Mouse (Mus musculus) hematopoietic multipotent progenitor cell, adult 10-12 weeks (in vitro differentiated cells): ENCODE results near the gene Clec11a. TPM values are rescaled to one million over a fixed set of nuclear protein-coding genes. Genes with fewer than 3 reads are reported as not detected.

Source experiments
- polyA plus RNA-seq: library from polyadenylated mRNA; stranded (reverse); fragments of >175 nt; gene quantifications from 2 replicates; pipeline ENCODE4 v1.2.3, GENCODE M21; 2012; ENCODE audit warnings: low replicate concordance

The Clec11a gene
- polyA plus RNA-seq, result 1.6 and 1.7 TPM in 2 replicates

DNA sequence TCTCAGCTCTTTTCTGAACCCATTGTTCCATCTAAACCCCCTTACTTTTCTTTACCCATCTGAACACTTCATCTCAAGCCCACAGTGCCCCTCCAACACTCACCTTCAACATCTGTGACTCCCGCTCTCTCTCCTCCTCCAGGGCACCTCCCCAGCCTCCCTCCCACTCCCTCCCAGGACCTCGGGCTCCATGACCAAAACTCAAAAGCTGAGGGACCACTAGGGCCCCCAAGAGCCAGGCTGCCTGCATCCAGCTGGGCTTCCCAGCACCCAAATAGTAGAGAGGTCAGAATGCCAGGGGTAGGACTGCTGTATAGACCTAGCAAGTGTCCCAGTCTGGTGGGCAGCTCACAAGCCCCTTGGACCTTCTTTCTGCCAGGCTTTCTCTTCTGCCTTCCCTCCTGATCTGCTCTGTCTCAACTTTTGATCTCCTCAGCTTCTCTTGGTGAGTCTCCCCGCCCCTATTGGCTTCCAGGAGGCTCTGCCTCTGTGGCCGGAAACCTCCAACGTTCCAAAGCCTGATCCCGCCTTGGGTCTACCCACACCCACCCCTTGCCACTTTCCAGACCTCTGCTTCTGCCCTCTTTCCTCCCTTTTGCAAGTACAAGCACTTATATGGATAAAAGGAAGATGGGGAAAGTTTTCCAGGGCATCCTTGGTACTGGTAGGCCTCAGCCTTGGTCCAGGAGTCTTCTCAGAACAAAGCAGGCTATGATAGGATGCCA is at the start of gene Clec11a:
Clec11a (minus strand) TSS at position 387 of the 725 bp plus-strand sequence.

DNA sequence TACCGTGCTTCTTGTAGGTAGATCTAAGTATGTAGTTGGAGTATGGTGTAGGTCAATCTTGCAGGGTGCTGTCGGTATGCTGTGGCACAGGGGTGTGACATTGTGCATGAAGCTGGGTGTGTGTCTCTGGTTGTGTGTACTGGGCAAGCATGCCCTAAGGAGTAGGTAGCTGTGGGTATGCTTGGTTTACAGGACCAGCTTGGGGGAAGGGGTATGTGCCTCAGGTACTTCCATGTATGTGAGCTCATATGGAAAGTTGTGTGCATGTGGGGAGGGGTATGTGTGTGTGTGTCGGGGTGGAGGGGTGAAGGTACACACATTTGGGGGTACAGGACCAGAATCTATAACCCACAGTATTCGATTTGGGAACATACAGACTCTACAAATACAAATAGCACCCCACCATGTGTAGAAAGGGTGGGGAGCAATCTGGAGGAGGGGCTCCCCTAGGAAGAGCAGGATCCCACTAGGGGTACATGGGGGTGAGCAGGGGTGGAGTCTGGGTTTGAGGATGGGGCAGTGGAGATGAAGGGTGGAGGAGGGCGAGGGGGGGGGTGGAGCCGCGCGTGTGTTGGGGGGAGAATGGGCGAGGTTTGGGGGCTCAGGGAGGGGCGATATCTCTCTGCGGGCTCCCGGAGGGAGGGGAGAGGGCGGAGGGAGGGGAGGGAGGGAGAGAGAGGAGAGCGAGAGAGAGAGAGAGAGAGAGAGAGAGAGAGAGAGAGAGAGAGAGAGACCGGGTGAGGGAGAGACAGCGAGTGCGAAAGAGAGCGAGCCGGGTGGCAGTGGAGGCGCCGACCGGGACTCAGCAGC is 3.0 kb upstream of the Clec11a start, which contains the start of gene Shank1:
Shank1 (plus strand) TSS at position 779 of the 810 bp plus-strand sequence.

DNA sequence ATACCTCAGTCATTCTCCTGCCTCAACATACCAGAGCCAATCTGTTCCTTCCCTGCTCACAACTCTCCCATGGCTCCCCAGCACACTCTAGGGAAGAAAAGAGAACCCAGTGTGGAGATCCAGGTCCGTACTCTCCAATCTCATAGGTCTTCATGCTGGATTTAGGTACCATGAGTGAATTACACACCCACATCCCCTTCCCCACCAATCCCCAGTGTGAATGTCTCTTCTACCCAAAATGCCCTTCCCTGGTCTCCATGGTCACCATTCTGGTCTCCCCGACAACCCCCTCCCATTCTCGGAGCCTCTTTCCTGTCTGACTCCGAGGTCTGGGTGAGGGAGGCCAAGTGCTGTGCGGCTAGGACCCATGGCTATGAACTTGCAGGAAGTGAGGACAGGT is 45.6 kb downstream of the Clec11a start, which contains the start of gene Gm15517:
Gm15517 (plus strand) TSS at position 301 of the 400 bp plus-strand sequence.

DNA sequence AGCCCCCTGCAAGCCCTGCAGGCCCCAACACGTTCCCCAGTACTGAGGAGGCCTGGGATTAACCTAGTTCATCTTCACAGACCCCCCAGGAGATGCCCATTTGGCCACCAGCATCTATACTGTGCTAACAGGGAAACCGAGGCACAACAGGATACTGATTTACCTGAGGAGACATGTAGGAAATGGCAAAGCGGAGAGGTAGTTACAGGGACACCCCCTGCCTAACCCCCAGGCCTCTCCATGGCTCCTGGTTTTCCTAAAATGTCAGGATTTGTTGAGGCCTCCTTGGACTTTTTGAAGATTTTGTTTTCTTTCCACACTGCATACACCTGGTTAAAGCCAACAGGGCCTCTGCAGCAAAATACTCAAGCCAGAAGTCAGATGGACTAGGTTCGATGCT is 49.4 kb downstream of the Clec11a start, which contains the start of gene Acp4:
Acp4 (minus strand) TSS at position 101 of the 400 bp plus-strand sequence.

Other genes with a start within 250 kb of the Clec11a start
- gene Klk1b21, start 204.6 kb downstream of the Clec11a start, polyA plus RNA-seq, result not detected in 2 replicates
- gene Klk1b22, start 194.2 kb downstream of the Clec11a start, polyA plus RNA-seq, result not detected in 2 replicates
- gene Klk1b16, start 170.1 kb downstream of the Clec11a start, polyA plus RNA-seq, result not detected in 2 replicates
- not detected in 2 replicates for gene Klk1b24, start 118.7 kb downstream of the Clec11a start, polyA plus RNA-seq
- not detected in 2 replicates for gene Klk1b3, start 108.7 kb downstream of the Clec11a start, polyA plus RNA-seq
- not detected in 2 replicates for gene Klk1b4, start 99.5 kb downstream of the Clec11a start, polyA plus RNA-seq
- gene Klk1b5, start 91.0 kb downstream of the Clec11a start, polyA plus RNA-seq, result not detected in 2 replicates
- gene Klk1, start 81.5 kb downstream of the Clec11a start, polyA plus RNA-seq, result 16.7 and 28.0 TPM in 2 replicates
- not detected in 2 replicates for gene Gm36864, start 70.7 kb downstream of the Clec11a start, polyA plus RNA-seq
- gene 1700028J19Rik, start 60.2 kb downstream of the Clec11a start, polyA plus RNA-seq, result 0.10 TPM in 1 of 2 replicates, not detected in the other
- gene 2410002F23Rik, start 60.2 kb downstream of the Clec11a start, polyA plus RNA-seq, result 155 and 164 TPM in 2 replicates
- gene Acp4, start 49.5 kb downstream of the Clec11a start, polyA plus RNA-seq, result not detected in 2 replicates
- not detected in 2 replicates for gene Gm15517, start 45.5 kb downstream of the Clec11a start, polyA plus RNA-seq
- 36.0 and 52.3 TPM in 2 replicates for gene Shank1, start 3.4 kb upstream of the Clec11a start, polyA plus RNA-seq
- 0.90 and 1.6 TPM in 2 replicates for gene Syt3, start 77.2 kb upstream of the Clec11a start, polyA plus RNA-seq
- 0.36 and 0.40 TPM in 2 replicates for gene 1700008O03Rik, start 78.9 kb upstream of the Clec11a start, polyA plus RNA-seq
- gene Lrrc4b, start 122.1 kb upstream of the Clec11a start, polyA plus RNA-seq, result not detected in 2 replicates
- not detected in 2 replicates for gene Aspdh, start 158.5 kb upstream of the Clec11a start, polyA plus RNA-seq
- gene Josd2, start 161.1 kb upstream of the Clec11a start, polyA plus RNA-seq, result 245 and 532 TPM in 2 replicates
- 279 and 432 TPM in 2 replicates for gene Emc10, start 189.6 kb upstream of the Clec11a start, polyA plus RNA-seq
- gene Fam71e1, start 189.7 kb upstream of the Clec11a start, polyA plus RNA-seq, result 18.2 and 39.1 TPM in 2 replicates
- 0.61 and 1.4 TPM in 2 replicates for gene Mybpc2, start 217.8 kb upstream of the Clec11a start, polyA plus RNA-seq
- gene Spib, start 225.2 kb upstream of the Clec11a start, polyA plus RNA-seq, result 694 and 1,266 TPM in 2 replicates
- 150 and 176 TPM in 2 replicates for gene Pold1, start 241.9 kb upstream of the Clec11a start, polyA plus RNA-seq
- gene Nr1h2, start 247.0 kb upstream of the Clec11a start, polyA plus RNA-seq, result 388 and 706 TPM in 2 replicates